Mouse (Mus musculus) embryonic fibroblast, embryonic 13.5 days (primary cell): ENCODE data around the gene Dpf1.

Experiments
- CTCF ChIP-seq: IDR thresholded peaks from 2 replicates; pipeline ENCODE4 v1.5.1; 2011; ENCODE audit warnings: mild to moderate bottlenecking, control low read depth, low read length, moderate library complexity, borderline replicate concordance; ENCODE audit not compliant: insufficient read depth
- POLR2A ChIP-seq: IDR thresholded peaks from 2 replicates; pipeline ENCODE4 v1.6.1; 2011; ENCODE audit warnings: low read depth, mild to moderate bottlenecking, control low read depth, low read length, moderate library complexity

DNA sequence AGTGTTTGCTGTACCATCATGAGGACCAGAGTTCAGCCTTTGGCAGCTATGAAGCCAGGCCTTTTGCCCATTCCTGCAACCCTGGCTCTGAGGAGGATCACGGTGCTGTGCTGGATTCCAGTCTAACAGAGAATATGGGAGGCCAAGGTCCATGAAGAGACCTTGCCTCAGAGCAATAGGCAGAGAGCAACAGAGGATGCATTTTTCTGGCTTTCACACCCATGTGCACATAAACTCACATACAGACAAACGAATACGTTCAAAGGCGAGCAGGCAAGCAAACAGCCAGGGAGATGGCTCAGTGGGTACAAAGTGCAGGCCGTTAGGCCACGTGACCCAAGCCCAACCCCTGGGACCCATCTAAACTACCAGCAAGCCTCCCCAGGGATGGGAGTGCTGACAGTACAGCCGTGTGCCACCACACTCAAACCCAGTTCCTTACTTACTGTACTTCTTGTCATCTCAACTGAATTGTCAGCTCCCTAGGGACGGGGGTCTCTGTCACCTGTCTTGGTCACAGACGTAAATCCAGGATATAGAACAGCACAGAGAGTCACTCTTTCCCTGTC is 34.7 kb downstream of the Dpf1 start:
- TF ChIP-seq POLR2A (no peak), CTCF (no peak)
